Mouse (Mus musculus) stomach, postnatal 0 days (tissue): ENCODE results near the gene Zkscan17.
A peak's percentile ranks its signal among the peaks of the same experiment; 100 is the strongest.

Experiments
- CTCF ChIP-seq: IDR thresholded peaks from 2 replicates; pipeline ENCODE4 v1.5.1; 2016; ENCODE audit warnings: antibody characterized with exemption, low read depth, mild to moderate bottlenecking, moderate library complexity
- EP300 ChIP-seq: optimal IDR thresholded peaks from 2 replicates; pipeline ENCODE3; 2016; ENCODE audit warnings: antibody characterized with exemption

- TF ChIP-seq CTCF (peak; percentile 84), EP300 (no peak)
These were observed 43.3 kb downstream of the Zkscan17 start for GRCm38 (mm10) chr11:59483212-59483611.
